Mouse (Mus musculus): ENCODE results near the gene Wdr1. TPM values are rescaled to one million over a fixed set of nuclear protein-coding genes. Genes with fewer than 3 reads are reported as not detected.

Gene Wdr1
- total and polyA plus RNA-seq, 3 experiments = 108 to 173 (median 142) TPM

- DNase-seq (ENCODE audit: extremely low read depth) = no peak
- no peaks in the 10 kb centered on the region for H3K9me3 ChIP-seq (replicated peaks; ENCODE audit: low read length)
- dilution Hi-C loops (cut with MboI; ENCODE audit: extremely low pct_ligation_motif_present, extremely low pct_unique_long_range_greater_than_20kb, low sequenced_read_pairs) (no loop called here), in situ Hi-C loops (cut with MboI; ENCODE audit: low pct_ligation_motif_present, low pct_unique_long_range_greater_than_20kb, low sequenced_read_pairs) (no loop called here)
- TF ChIP-seq MYC (IDR thresholded peaks at IDR 0.05; ENCODE audit: low read depth, low read length) (no peak), BHLHE40 (IDR thresholded peaks at IDR 0.05; ENCODE audit: low read depth, low read length) (no peak), CTCF (conservative IDR thresholded peaks at IDR 0.05 in 1 of 2, IDR thresholded peaks at IDR 0.05 in 1 of 2; ENCODE audit: low read depth in 2 of 2, low read length in 2 of 2) (no peak), CHD1 (IDR thresholded peaks at IDR 0.05; ENCODE audit: low read depth, low read length) (no peak), EP300 (IDR thresholded peaks at IDR 0.05; ENCODE audit: low read length) (no peak), IRF4 (IDR thresholded peaks at IDR 0.05; ENCODE audit: low read depth, low read length) (no peak), NELFE (IDR thresholded peaks at IDR 0.05; ENCODE audit: low read depth, low read length) (no peak), GABPA (IDR thresholded peaks at IDR 0.05; ENCODE audit: insufficient replicate concordance, low read depth, low read length) (no peak), E2F4 (IDR thresholded peaks at IDR 0.05; ENCODE audit: insufficient replicate concordance, low read depth, low read length) (no peak), JUND (conservative IDR thresholded peaks at IDR 0.05; ENCODE audit: low read depth, low read length) (no peak), NRF1 (IDR thresholded peaks at IDR 0.05; ENCODE audit: low read depth, low read length) (no peak), POLR2A (IDR thresholded peaks at IDR 0.05; ENCODE audit: low read depth, low read length) (no peak), PAX5 (IDR thresholded peaks at IDR 0.05; ENCODE audit: low read length) (no peak)
- no peaks in the 10 kb centered on the region for H3K4me1 ChIP-seq (ENCODE audit: control insufficient read depth in 1 of 2, insufficient read depth in 2 of 2)
- H3K27me3 ChIP-seq (replicated peaks) = no peaks in the 10 kb centered on the region
- no peak overlapping the region for H3K27ac ChIP-seq (ENCODE audit: insufficient read depth, low read depth)
- no peak overlapping the region for H3K4me3 ChIP-seq (replicated peaks in 1 of 3; ENCODE audit: low read depth in 2 of 3, low read length in 2 of 3, poor library complexity in 1 of 3)
- H3K9ac ChIP-seq (ENCODE audit: insufficient read depth, low read depth) = no peak overlapping the region
- no peak overlapping the region for H3K4me2 ChIP-seq (ENCODE audit: insufficient read depth, low read depth, poor library complexity, severe bottlenecking)
- H3K79me2 ChIP-seq (replicated peaks; ENCODE audit: control insufficient read depth, extremely low read depth, insufficient read depth, poor library complexity, severe bottlenecking) = peaks cover 13% of the 10 kb centered on the region; the same call in 1 of the 2 replicates
- H3K36me3 ChIP-seq (replicated peaks in 1 of 2; ENCODE audit: control insufficient read depth in 1 of 2, insufficient read depth in 1 of 2, low read length in 1 of 2) = peaks cover 79 to 100% of the 10 kb centered on the region in 2 experiments
Observed at GRCm38 (mm10) chr5:38549461-38549909, 13.5 kb downstream of the Wdr1 start.

- H3K27me3 ChIP-seq (replicated peaks) = no peaks in the 10 kb centered on the region
- no peaks in the 10 kb centered on the region for H3K4me1 ChIP-seq (ENCODE audit: control insufficient read depth in 1 of 2, insufficient read depth in 2 of 2)
- no peak overlapping the region for H3K4me3 ChIP-seq (replicated peaks in 1 of 3; ENCODE audit: low read depth in 2 of 3, low read length in 2 of 3, poor library complexity in 1 of 3)
- TF ChIP-seq USF1 (IDR thresholded peaks at IDR 0.05; ENCODE audit: low read depth, low read length) = no peak
- H3K9me3 ChIP-seq (replicated peaks; ENCODE audit: low read length) = no peaks in the 10 kb centered on the region
- no peak overlapping the region for H3K27ac ChIP-seq (ENCODE audit: insufficient read depth, low read depth)
- in situ Hi-C loops (cut with MboI; ENCODE audit: low pct_ligation_motif_present, low pct_unique_long_range_greater_than_20kb, low sequenced_read_pairs) = no loop called here
- H3K79me2 ChIP-seq (replicated peaks; ENCODE audit: control insufficient read depth, extremely low read depth, insufficient read depth, poor library complexity, severe bottlenecking) = no peaks in the 10 kb centered on the region
- dilution Hi-C loops (cut with MboI; ENCODE audit: extremely low pct_ligation_motif_present, extremely low pct_unique_long_range_greater_than_20kb, low sequenced_read_pairs) = no loop called here
- no peak for DNase-seq (ENCODE audit: extremely low read depth)
- no peak overlapping the region for H3K9ac ChIP-seq (ENCODE audit: insufficient read depth, low read depth)
- H3K4me2 ChIP-seq (ENCODE audit: insufficient read depth, low read depth, poor library complexity, severe bottlenecking) = no peak overlapping the region
- H3K36me3 ChIP-seq (replicated peaks in 1 of 2; ENCODE audit: control insufficient read depth in 1 of 2, insufficient read depth in 1 of 2, low read length in 1 of 2) = peaks cover 92 to 100% of the 10 kb centered on the region in 2 experiments
Observed at GRCm38 (mm10) chr5:38547375-38547774, 15.6 kb downstream of the Wdr1 start.
